Mouse (Mus musculus) olfactory bulb, adult 2 months (tissue): ENCODE data around the gene Mfsd12.

Source experiments
- CTCF ChIP-seq: fragments of 200-500 bp; IDR thresholded peaks from 2 replicates; pipeline ENCODE4 v1.5.1; 2012; ENCODE audit warnings: low read depth, mild to moderate bottlenecking, low read length, moderate library complexity; ENCODE audit not compliant: insufficient read depth
- POLR2A ChIP-seq: fragments of 200-500 bp; IDR thresholded peaks from 2 replicates; pipeline ENCODE4 v1.6.1; 2012; ENCODE audit warnings: mild to moderate bottlenecking, low read depth, low read length, moderate library complexity; ENCODE audit not compliant: insufficient read depth

- no peak for TF ChIP-seq POLR2A
- TF ChIP-seq CTCF = no peak
These were observed 29.3 kb upstream of the Mfsd12 start for GRCm38 (mm10) chr10:81327959-81328358.
